Mouse (Mus musculus): Measurements from ENCODE around the gene Psmb3. TPM values are rescaled to one million over a fixed set of nuclear protein-coding genes. Genes with fewer than 3 reads are reported as not detected.

Psmb3 gene
- polyA plus RNA-seq, 1 experiment from 2014 or later: 545 TPM

GRCm38 (mm10) chr11:97684766-97685165, 18.4 kb upstream of the Psmb3 start:
- WGBS: 37% methylated on average over 7 of the region's 7 CpGs
- Histone ChIP-seq H3K9me3 (ENCODE audit: control insufficient read depth, low read length) (no peaks in the 10 kb centered on the region), H3K36me3 (ENCODE audit: control insufficient read depth, insufficient read depth, low read length) (peaks cover 10% of the 10 kb centered on the region), H3K4me3 (ENCODE audit: low read depth, low read length) (no peak overlapping the region), H3K27ac (ENCODE audit: low read depth, low read length) (no peak overlapping the region), H3K9ac (ENCODE audit: low read length) (no peak overlapping the region), H3K4me2 (ENCODE audit: low read depth) (no peak overlapping the region), H3K27me3 (ENCODE audit: control insufficient read depth, insufficient read depth, low read length) (no peaks in the 10 kb centered on the region), H3K4me1 (ENCODE audit: control insufficient read depth, insufficient read depth, low read length) (peaks cover 8% of the 10 kb centered on the region; the same call in 1 of the 2 replicates)
- ATAC-seq (ENCODE audit: insufficient read depth, low FRiP score, low TSS enrichment) (no peak), DNase-seq (ENCODE audit: low spot score) (no peak)

- WGBS: 1% methylated on average over 43 of the region's 43 CpGs
- Histone ChIP-seq H3K27ac (ENCODE audit: low read depth, low read length) (no peak within 1 kb of the TSS), H3K27me3 (ENCODE audit: control insufficient read depth, insufficient read depth, low read length) (no peaks in the 10 kb centered on the region), H3K4me1 (ENCODE audit: control insufficient read depth, insufficient read depth, low read length) (peaks cover 8% of the 10 kb centered on the region; the same call in 1 of the 2 replicates), H3K4me3 (ENCODE audit: low read depth, low read length) (peak within 1 kb of the TSS; percentile 29), H3K4me2 (ENCODE audit: low read depth) (peak within 1 kb of the TSS; percentile 74), H3K36me3 (ENCODE audit: control insufficient read depth, insufficient read depth, low read length) (peaks cover 5% of the 10 kb centered on the region), H3K9me3 (ENCODE audit: control insufficient read depth, low read length) (no peaks in the 10 kb centered on the region), H3K9ac (ENCODE audit: low read length) (peak within 1 kb of the TSS; percentile 44)
- DNase-seq (ENCODE audit: low spot score): peak; percentile 84
- peak; percentile 70; the same call in 1 of the 2 replicates for ATAC-seq (ENCODE audit: insufficient read depth, low FRiP score, low TSS enrichment)
These were observed 17.4 kb upstream of the Psmb3 start, which contains the start of gene Cisd3 for GRCm38 (mm10) chr11:97685613-97686321. Gene Cisd3 (plus strand): TSS chr11:97685826.

GRCm38 (mm10) chr11:97686322-97686908, 16.8 kb upstream of the Psmb3 start:
- Histone ChIP-seq H3K9me3 (ENCODE audit: control insufficient read depth, low read length) (no peaks in the 10 kb centered on the region), H3K9ac (ENCODE audit: low read length) (no peak overlapping the region), H3K4me2 (ENCODE audit: low read depth) (peak overlapping the region; percentile 74), H3K27ac (ENCODE audit: low read depth, low read length) (no peak overlapping the region), H3K4me3 (ENCODE audit: low read depth, low read length) (no peak overlapping the region), H3K4me1 (ENCODE audit: control insufficient read depth, insufficient read depth, low read length) (peaks cover 8% of the 10 kb centered on the region; the same call in 1 of the 2 replicates), H3K27me3 (ENCODE audit: control insufficient read depth, insufficient read depth, low read length) (no peaks in the 10 kb centered on the region), H3K36me3 (ENCODE audit: control insufficient read depth, insufficient read depth, low read length) (peaks cover 6% of the 10 kb centered on the region)
- 74% methylated on average over 11 of the region's 11 CpGs for WGBS
- no peak for DNase-seq (ENCODE audit: low spot score)
- no peak for ATAC-seq (ENCODE audit: insufficient read depth, low FRiP score, low TSS enrichment)

GRCm38 (mm10) chr11:97687061-97687460, 16.1 kb upstream of the Psmb3 start:
- Histone ChIP-seq H3K9ac (ENCODE audit: low read length) (no peak overlapping the region), H3K36me3 (ENCODE audit: control insufficient read depth, insufficient read depth, low read length) (peaks cover 12% of the 10 kb centered on the region), H3K27me3 (ENCODE audit: control insufficient read depth, insufficient read depth, low read length) (no peaks in the 10 kb centered on the region), H3K4me3 (ENCODE audit: low read depth, low read length) (no peak overlapping the region), H3K9me3 (ENCODE audit: control insufficient read depth, low read length) (no peaks in the 10 kb centered on the region), H3K4me2 (ENCODE audit: low read depth) (no peak overlapping the region), H3K27ac (ENCODE audit: low read depth, low read length) (no peak overlapping the region), H3K4me1 (ENCODE audit: control insufficient read depth, insufficient read depth, low read length) (peaks cover 8% of the 10 kb centered on the region; the same call in 1 of the 2 replicates)
- 89% methylated on average over 3 of the region's 3 CpGs for WGBS
- ATAC-seq (ENCODE audit: insufficient read depth, low FRiP score, low TSS enrichment): no peak
- no peak for DNase-seq (ENCODE audit: low spot score)

GRCm38 (mm10) chr11:97689861-97690260, 13.3 kb upstream of the Psmb3 start:
- 29% methylated on average over 10 of the region's 10 CpGs for WGBS
- no peak; the same call in 1 of the 2 replicates for ATAC-seq (ENCODE audit: insufficient read depth, low FRiP score, low TSS enrichment)

GRCm38 (mm10) chr11:97694435-97694834, 8.8 kb upstream of the Psmb3 start:
- no peak for ATAC-seq (ENCODE audit: insufficient read depth, low FRiP score, low TSS enrichment)
- no peak for DNase-seq (ENCODE audit: low spot score)
- H3K27me3 ChIP-seq (ENCODE audit: control insufficient read depth, insufficient read depth, low read length): no peaks in the 10 kb centered on the region
- H3K9ac ChIP-seq (ENCODE audit: low read length): no peak overlapping the region
- H3K4me2 ChIP-seq (ENCODE audit: low read depth): no peak overlapping the region
- 90% methylated on average over 4 of the region's 4 CpGs for WGBS
- H3K27ac ChIP-seq (ENCODE audit: low read depth, low read length): no peak overlapping the region
- H3K4me1 ChIP-seq (ENCODE audit: control insufficient read depth, insufficient read depth, low read length): peaks cover 41% of the 10 kb centered on the region
- H3K9me3 ChIP-seq (ENCODE audit: control insufficient read depth, low read length): no peaks in the 10 kb centered on the region
- no peak overlapping the region for H3K4me3 ChIP-seq (ENCODE audit: low read depth, low read length)
- peaks cover 9% of the 10 kb centered on the region for H3K36me3 ChIP-seq (ENCODE audit: control insufficient read depth, insufficient read depth, low read length)

More at GRCm38 (mm10) chr11:97689861-97690260, 13.3 kb upstream of the Psmb3 start:
- Histone ChIP-seq H3K9ac (ENCODE audit: low read length) (no peak overlapping the region), H3K36me3 (ENCODE audit: control insufficient read depth, insufficient read depth, low read length) (peaks cover 12% of the 10 kb centered on the region), H3K27ac (ENCODE audit: low read depth, low read length) (no peak overlapping the region), H3K4me3 (ENCODE audit: low read depth, low read length) (no peak overlapping the region), H3K4me1 (ENCODE audit: control insufficient read depth, insufficient read depth, low read length) (peaks cover 13% of the 10 kb centered on the region), H3K27me3 (ENCODE audit: control insufficient read depth, insufficient read depth, low read length) (no peaks in the 10 kb centered on the region), H3K4me2 (ENCODE audit: low read depth) (no peak overlapping the region), H3K9me3 (ENCODE audit: control insufficient read depth, low read length) (no peaks in the 10 kb centered on the region)
- peak; percentile 80 for DNase-seq (ENCODE audit: low spot score)

- no peak for DNase-seq (ENCODE audit: low spot score)
- no peaks in the 10 kb centered on the region for H3K27me3 ChIP-seq (ENCODE audit: control insufficient read depth, insufficient read depth, low read length)
- H3K4me1 ChIP-seq (ENCODE audit: control insufficient read depth, insufficient read depth, low read length): peaks cover 41% of the 10 kb centered on the region
- H3K4me2 ChIP-seq (ENCODE audit: low read depth): no peak overlapping the region
- peak overlapping the region; percentile 18; the same call in 1 of the 2 replicates for H3K9ac ChIP-seq (ENCODE audit: low read length)
- no peak for ATAC-seq (ENCODE audit: insufficient read depth, low FRiP score, low TSS enrichment)
- peaks cover 9% of the 10 kb centered on the region for H3K36me3 ChIP-seq (ENCODE audit: control insufficient read depth, insufficient read depth, low read length)
- H3K9me3 ChIP-seq (ENCODE audit: control insufficient read depth, low read length): no peaks in the 10 kb centered on the region
- H3K4me3 ChIP-seq (ENCODE audit: low read depth, low read length): no peak overlapping the region
- H3K27ac ChIP-seq (ENCODE audit: low read depth, low read length): 0 out of 2 replicates have a peak overlapping the region, but pooled peaks have one; percentile 10
- 74% methylated on average over 17 of the region's 17 CpGs for WGBS
These were observed 8.1 kb upstream of the Psmb3 start for GRCm38 (mm10) chr11:97694921-97695711.

GRCm38 (mm10) chr11:97695712-97696401, 7.3 kb upstream of the Psmb3 start:
- peaks cover 7% of the 10 kb centered on the region for H3K36me3 ChIP-seq (ENCODE audit: control insufficient read depth, insufficient read depth, low read length)
- H3K27ac ChIP-seq (ENCODE audit: low read depth, low read length): no peak overlapping the region
- no peaks in the 10 kb centered on the region for H3K9me3 ChIP-seq (ENCODE audit: control insufficient read depth, low read length)
- peaks cover 43% of the 10 kb centered on the region for H3K4me1 ChIP-seq (ENCODE audit: control insufficient read depth, insufficient read depth, low read length)
- H3K4me2 ChIP-seq (ENCODE audit: low read depth): peak overlapping the region; percentile 17
- H3K9ac ChIP-seq (ENCODE audit: low read length): peak overlapping the region; percentile 18; the same call in 1 of the 2 replicates
- ATAC-seq (ENCODE audit: insufficient read depth, low FRiP score, low TSS enrichment) (no peak), DNase-seq (ENCODE audit: low spot score) (no peak)
- H3K4me3 ChIP-seq (ENCODE audit: low read depth, low read length): peak overlapping the region; percentile 6; the same call in 1 of the 2 replicates
- WGBS: 34% methylated on average over 9 of the region's 9 CpGs
- no peaks in the 10 kb centered on the region for H3K27me3 ChIP-seq (ENCODE audit: control insufficient read depth, insufficient read depth, low read length)

All from neural tube, embryonic 11.5 days (tissue).